Mouse (Mus musculus): Measurements from ENCODE around the gene Shoc2.
"Not testable (repeated sequence)": the region's sequence is repeated elsewhere in the genome, so short reads cannot be mapped to it uniquely, and the experiment has no call there.

The Shoc2 gene

DNA sequence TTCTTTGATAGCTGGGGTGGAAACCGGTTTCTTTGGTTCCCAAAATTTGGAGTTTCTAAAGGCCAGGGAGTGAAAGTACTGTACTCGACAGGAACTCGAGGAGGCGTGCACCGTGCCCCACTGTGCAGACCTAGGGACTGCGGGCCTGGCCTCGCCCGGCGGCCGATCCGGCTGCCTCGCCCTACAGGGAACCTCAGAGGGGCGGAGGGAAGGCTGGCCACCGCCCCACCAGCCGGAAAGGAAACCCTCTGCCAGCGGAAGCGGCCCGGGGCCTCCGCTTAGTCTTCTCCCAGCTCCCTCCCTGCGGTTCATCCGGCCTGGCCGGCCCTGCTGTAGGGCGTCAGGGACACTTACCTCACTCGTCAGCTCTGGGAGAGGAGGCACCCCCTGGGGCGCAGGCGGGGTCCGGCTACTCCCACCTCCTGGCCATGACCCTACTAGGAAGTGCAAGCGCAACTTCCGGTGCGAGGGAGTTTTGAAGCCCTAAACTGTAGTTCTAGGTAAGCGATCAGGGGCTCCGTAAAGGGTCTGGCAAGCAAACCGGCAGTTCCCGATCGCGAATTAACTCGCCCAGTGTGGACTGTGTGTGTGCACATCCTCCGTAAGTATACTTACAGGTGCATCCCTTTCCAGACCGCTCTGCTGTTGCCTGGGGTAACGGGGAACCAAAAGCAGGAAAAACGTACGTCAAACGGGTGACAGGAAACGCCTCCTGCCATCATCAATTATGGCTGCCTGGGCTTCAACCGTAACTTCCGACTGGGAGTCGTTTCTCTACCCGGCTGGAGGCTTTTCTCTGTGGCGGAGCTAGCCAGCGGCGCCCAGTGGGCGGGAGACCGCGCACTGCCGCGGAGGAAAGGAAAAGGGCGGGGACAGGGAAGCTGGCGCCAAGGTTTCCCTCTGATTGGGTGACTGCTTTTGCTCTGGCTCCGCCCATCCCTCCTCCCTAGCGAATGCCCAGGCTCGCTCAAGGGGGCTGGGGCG, at the start of gene Shoc2, which contains the start of gene Bbip1:
Gene Shoc2, plus strand, starts transcription at position 505 of the 984 bp plus-strand sequence.
Gene Bbip1, minus strand, starts transcription at position 826 of the 984 bp plus-strand sequence.
- DNase-seq: peak; percentile 97

DNA sequence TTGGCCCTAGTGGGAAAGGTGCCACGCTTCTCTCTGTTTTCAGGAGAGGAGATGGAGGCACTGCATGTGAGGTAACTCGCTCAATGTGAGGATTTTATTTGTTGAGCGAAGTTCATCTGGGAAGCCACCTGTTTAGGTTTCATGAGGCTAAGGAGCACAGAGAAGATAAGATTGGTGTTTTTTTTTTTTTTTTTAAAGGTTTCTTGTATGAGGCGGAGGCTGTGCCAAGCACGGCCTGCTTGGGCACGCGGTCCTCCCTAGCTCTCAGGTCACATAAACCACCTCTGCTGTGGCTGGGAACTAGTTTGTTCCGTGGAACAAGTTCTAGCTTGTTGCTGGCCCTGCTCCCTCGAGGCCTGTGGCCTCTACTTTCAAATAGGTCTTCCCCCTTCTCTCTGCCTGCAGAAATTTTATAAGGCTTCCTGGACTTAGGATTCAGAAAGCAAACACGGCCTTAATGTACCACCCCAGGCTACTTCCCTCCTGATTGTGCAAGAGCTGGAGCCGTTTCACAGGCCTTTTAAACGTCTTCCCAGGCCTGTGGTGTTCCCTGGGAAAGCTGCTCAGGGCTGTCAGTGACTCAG, 49.5 kb upstream of the Shoc2 start:
- peak; percentile 41 for DNase-seq

DNA sequence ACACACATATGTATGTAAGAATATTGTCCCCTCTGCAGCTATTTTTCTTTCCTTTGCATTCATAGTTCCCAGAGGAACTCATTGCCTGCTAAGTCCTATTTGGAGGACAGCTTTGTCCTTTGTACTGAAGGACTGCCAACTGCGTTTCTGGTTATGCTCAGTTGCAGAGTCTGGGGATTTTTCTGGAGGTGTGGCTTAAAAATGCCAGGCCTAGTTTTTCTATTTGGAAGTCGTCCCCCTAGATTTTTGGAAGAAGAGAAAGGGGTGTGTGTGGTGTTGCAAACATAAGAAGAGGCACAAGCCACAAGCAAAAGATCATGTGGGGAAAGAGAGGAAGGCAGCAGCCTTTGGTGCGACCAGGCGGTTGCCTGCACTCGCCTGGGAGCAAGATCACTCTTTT, 46.1 kb upstream of the Shoc2 start:
- no peak for DNase-seq

DNA sequence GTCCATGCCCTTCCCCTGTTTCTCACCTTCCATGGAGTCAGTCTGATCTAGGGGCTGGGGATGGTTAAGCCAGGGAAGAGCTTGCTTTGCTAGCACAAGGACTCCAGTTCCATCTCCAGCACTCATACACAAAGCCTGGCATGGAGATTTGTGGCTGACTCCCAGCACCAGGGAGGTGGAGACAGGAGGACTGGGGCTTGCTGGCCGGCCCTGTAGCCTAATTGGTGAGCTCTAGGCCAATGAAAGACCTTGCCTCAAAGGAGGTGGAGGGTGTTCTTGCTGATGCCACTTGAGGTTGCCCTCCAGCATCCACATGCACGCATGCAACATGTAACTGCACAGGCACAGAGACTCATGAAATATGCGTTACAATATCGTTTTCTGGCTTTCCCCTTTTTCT, 45.6 kb upstream of the Shoc2 start:
- no peak for DNase-seq

DNA sequence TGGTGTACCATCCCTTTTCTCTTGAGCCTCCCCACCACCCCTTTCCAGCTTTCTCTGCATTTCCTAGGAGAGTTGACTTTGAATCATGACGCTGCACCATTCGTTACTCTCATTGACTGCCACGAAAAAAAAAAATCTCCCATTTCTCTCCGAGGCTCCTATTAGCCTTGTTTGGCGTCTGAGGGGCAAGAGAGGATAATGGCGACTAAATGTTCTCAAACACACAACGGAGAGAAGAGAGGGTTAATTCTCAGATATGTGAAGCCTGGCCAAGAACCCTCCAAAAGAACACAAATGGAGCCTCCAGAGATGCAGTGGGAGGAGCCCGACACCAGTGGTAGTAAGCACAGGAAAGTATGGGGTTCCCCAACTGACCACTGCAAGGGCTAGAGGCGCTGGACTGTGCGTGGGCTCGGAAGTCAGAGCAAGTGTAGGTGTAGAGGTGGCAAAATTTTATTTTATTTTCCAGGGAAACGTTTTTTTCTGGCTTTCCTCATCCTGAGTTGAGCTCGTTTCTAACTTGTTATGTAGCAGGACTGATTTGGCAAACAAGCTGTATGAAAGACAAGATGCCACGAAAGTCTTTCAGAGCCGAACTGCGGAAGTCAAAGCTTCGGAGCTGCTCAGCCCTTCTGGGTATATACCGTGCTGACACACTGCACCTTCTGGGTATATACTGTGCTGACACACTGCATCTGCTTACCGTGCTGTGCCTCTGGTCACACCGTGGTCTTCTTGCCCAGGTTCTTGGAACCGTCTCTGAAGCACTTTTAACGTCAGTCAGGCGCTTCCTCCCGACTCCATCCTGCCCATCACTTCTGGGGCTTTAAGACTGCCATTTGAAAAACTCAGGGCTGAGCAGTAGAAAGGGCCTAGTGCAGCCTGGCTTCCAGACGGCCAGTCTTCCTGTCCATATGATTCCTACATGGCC, 44.9 kb upstream of the Shoc2 start:
- DNase-seq: no peak

DNA sequence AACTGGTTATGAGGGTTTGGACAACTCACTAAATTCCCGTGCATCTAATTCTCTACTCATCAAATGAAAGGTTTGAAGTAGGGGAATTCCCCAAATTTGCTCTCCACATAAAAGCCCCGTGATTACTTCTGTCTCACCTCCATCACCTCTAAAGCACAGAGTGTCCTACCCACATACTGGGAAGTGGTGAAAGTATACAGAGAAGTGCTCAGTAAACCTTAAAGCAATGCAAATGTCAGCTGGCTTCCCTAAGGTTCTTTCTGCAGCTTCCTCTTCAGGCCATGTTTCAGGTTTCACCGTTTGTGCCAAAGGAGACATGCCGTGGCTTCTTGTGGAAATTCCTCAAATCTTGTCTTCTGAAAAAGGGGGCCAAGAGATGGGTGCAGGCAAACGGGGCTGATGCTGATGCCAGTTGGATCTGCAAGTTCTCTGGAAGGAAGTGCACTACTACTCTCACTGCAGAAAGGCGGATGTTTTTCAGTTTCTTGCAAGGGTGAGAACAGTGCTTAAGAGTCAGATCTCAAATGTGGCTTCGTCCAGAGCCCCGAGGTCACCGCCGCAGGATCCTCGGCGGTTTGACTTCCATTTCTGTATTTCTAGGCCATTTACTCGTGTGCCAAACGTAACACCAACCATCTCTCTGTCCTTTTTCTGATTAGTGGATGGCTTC, 44.0 kb upstream of the Shoc2 start:
- DNase-seq: no peak

DNA sequence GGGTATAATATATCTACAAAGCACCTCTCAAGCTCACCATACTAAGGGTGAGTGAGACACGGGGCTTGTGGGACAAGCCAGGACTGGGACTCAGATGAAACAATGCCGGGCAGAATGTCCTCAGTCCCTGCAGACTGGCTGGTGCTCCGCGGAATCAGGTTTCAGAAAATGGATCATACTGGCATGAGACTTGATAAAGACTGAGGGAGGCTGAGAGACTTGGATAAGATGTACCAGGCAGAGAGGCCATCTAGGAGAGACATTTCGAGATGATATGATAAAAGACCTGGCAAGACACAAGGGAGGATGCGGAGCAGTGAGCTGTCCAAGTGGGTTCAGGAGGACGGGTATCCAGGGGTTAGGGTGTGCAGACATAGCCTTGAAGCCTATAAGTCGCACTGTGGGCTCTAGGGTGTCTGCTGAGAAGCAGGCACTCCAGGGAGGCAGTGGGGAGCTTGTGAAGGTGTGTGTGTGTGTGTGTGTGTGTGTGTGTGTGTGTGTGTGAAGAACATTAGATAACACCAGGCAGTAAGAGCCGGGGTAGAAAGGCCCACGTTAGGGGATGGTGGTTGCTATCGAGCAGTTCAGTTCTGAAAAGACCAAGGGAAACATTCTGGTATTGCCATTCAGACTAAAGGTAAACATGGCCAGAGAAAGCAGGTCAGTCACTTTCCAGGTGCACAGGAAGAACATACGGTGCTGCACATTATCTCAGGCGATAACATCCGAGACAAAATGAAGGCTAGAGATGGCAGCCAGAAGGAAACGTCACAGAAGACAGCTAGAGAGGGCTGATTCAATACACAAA, 42.0 kb upstream of the Shoc2 start:
- no peak for DNase-seq

DNA sequence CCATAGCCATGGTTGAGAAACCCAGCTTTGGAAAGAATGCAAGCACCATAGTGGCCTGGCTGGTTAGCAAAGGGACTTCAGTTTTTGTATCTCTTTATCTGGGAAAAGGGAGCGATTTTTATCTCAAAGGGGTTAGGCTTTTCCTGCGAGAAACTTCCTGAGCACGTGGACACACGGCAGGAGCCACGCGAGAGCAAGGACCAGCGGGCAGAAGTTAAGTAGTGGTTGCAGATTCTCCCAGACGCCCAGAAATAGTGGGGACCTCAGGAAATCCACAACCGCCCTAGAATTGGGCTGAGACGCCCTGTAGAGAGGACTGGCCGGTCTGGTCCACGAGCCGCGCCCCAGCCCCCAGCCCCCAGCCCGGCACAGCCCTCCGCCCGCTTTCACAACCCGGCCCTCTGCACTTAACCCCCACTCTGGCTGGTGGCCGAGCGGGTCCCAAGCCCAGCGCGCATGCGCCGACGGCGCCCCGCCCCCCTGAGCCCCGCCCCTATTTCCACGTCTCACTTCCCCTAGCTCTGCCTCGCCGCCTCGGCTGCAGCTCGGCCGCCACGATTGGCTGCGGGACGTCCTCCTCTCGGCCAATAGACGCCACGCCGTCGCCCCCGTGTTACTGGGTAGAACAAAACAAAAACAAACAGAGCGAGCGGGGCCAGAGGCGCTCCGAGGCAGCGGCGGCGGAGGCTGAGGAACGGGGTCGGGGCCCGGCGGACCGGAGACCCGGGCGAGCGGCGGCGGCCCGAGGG, 41.2 kb upstream of the Shoc2 start:
- DNase-seq: peak; percentile 95

DNA sequence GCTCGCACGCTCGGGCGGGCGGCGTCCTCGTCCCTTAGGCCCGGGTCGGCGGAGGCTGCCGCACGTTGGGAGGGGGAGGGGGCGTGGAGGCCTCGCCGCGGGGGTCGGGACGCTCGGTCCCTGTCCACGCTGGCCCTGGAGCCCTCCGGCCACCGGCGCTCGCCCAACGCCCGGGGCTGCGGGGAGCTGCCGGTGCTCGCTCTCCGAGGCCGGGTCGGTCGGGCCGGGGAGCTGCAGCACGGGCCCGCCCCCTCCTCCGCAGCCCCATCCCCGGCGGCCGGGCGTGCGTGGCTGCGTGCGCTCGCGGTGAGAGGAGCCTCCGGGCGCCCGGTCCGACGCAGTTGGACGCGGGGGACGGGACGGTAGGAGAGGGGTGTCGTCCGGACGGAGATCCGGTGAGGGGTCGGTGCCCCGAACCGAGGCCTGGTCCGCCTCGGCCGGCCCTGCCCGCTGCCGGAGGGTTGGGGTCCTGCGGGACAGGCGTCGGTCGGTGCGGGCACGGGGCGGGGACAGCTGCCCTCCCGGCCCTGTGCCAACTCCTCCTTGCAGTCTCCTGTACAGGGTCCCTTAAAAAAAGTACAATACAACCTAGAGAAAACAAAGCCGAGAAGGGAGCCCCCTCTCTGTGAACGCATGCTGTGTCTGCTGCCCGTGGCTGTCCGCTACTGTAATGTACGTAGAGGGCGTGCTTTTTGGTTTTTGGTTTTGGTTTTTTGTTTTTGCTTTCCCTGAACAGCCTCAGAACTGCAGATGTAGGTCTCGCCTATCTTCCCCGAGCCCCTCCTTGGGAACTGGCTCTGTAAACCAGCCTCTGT, 40.4 kb upstream of the Shoc2 start:
- peak; percentile 56 for DNase-seq

DNA sequence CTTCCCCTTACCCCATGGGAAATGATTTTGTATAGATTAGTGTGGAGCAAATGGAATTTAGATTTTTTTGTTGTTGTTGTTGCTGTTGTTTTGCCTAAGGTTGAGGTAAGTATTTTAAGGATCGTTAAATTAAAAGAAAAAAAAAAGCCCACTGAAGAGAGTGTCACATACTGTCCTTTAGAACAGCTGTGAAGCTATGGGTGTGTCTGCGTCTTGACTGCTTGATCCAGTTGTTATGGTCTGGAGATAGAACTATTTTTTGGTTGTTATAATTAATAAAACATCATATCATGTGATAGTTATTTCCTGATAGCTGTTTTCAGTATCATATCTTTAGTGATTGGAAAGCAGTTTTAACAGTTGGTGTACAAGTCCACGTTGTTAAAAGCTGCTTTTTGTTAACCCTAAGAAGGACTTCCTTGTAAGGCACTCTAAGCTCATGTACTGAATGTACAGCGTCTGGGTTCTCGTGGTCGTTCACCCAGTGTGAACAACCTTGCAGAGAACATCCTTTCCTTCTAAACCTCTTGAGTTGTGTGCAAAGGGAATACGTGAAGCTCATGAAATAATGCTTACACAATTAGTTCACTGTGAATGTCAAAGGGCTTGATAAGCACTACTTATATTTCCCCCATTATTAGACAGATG, 39.1 kb upstream of the Shoc2 start:
- DNase-seq: no peak

DNA sequence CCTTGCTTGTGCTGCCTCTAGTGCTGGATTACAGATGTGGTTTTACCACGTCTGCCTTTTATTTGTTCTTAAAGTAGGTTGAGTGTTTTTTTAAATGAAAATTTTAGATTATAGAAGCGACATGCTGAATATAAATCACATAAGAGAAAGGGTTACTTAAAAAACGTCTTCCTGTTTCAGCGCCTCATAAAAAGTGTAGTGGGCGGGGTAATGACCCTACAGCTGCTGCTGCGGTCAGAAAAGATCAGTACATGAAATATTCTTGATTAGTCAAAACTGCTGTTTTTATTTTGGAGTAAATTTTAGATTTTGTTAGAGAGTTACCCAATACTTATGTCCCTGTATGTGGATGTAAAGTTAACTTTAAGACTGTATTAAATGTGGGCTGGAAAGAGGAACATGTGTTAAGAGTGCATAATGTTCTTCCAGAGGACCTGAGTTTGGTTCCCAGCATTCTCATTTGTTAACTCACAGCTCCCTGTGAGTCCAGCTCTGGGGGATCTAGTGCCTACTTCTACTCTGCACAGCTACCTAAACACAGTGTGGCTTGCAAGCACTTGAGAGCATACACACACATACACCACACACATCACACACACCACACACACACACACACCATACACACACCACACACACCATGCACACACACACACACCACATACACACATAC, 37.9 kb upstream of the Shoc2 start:
- DNase-seq: no peak

DNA sequence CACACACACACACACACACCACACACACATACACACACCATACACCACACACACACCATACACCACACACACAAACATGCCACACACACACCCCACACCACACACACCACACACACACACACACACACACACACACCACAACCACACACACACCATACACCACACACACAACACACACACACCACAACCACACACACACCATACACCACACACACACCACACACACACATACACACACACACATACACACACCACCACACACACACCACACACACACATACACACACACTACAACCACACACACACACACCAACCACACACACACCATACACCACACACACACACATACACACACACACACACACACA, 37.4 kb upstream of the Shoc2 start:
- DNase-seq: not testable (repeated sequence)

DNA sequence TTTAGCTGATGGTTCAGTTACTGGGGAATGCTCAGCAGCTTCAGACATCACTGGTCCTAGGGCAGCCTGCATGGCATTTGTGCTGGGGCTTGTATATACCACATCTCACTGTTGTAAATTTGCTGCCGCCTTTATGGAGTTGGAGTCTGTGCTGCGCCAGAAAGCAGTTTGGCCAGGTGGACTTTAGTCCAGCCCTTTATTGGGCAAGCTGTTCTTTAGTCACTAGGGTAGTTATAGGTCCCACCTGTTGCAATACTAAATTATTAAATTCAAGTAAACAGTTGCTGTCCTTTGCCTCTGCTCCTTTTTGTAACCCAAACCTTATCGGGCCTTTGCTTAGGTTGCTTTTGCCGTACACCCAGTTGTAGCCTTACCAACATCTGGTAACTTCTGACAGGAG, 29.2 kb upstream of the Shoc2 start:
- DNase-seq: no peak

DNA sequence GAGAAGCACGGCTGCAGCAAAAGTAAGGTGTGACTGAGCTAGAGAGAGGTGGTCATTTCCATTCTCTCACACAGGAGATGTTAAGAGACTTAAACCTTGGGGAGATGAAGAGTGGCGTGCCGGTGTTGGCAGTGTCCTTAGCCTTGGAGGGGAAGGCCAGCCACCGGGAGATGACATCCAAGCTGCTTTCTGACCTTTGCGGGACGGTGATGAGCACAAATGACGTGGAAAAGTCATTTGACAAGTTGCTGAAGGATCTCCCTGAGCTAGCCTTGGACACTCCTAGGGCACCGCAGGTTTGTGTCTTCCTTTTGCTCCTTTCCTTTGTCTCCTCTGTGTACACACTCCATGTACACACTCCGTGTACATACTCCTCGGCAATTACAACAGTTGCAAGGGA, 24.6 kb upstream of the Shoc2 start:
- DNase-seq: no peak

DNA sequence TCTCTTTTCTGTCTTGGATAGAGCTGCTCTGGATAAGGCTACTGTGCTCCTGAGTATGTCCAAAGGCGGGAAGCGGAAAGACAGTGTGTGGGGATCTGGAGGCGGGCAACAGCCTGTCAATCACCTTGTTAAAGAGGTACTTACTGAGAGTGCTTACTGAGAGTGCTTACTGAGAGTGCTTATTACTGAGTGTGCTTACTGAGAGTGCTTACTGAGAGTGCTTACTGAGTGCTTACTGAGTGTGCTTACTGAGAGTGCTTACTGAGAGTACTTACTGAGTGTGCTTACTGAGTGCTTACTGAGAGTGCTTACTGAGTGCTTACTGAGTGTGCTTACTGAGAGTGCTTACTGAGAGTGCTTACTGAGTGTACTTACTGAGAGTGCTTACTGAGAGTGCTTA, 22.1 kb upstream of the Shoc2 start:
- DNase-seq: not testable (repeated sequence)

DNA sequence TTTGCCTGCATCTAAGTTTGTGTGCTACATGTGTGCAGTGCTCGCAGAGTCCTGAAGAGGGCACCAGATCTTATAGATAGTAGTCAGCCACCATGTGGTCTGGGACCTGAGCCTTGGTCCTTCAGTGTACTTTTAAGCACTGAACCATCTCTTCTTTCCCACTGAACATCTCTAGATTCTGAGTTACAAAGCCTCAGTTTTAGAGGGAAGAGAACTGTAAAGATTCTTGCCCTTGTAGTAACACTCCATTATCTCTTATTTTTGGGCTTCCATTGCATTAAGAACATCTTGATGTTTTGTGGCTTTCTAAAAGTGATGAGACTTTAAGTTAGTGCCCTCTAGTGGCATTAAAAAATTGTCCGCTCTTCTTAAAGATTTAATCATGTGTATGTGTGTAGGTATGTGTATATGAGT, 18.8 kb upstream of the Shoc2 start:
- DNase-seq: no peak

DNA sequence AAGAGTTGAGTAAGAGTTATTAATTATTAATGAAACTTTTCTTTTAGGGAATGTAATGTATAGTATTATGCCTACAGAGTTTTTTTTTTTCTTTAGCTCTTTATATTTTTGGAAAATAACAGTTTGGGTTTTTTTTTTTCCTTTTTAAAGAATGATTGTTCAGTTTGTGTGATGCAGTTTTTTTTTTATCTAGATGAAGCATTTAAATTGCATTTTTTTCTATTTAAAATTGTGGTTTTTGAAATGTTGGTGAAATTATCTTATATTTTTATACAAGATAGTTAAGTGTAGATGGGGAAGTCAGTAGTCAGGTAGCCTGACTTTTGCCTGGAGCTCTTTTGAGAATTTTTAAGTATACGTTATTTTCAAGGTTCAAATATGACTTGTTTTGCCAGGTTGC, 17.4 kb upstream of the Shoc2 start:
- no peak for DNase-seq

DNA sequence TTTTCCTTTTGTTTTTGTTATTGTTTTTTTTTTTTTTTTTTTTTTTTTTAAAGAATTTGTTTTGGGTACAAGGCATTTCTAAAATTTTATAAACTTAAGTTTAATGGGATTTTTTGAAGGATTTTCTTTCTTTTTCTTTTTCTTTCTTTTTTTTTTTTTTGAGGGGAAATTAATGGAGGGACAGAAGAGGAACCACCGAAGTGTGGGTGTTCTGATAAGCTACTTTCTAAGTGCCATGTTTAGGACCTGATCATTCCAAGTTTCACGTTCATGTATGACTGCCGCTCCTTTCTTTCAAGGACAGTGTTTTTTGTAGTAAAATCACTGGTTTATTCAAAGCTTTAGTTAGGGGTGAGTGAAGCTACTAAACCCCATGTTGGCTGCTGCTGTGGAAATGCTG, 14.9 kb upstream of the Shoc2 start:
- no peak for DNase-seq

DNA sequence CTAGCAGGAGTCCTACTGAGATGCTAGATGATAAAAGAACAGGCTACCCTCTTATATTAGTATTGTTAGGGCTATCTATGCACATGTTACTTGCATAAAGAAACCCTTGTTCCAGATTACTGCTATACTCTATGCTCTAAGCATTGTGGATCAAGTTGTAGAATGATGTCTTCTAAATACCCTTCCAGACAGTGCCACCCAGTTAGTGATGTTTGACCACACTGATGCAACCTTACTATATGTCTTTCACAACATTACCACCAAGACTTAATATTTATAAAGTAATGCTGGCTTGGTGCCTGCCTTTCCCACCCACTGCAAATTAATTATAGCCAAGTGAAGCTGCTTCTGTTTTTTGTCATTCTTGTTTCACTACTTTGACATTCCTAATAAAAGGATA, 11.1 kb upstream of the Shoc2 start:
- DNase-seq: no peak
